Mouse (Mus musculus) thymus, postnatal 4 days (tissue): Measurements from ENCODE around the gene Bmp8a.
"Not testable (repeated sequence)": the region's sequence is repeated elsewhere in the genome, so short reads cannot be mapped to it uniquely, and the experiment has no call there.

Source experiments
- DNase-seq: peaks from one replicate; pipeline ENCODE4 v3.0.0; 2021

The Bmp8a gene

GRCm38 (mm10) chr4:123328946-123329345, 14.1 kb downstream of the Bmp8a start:
- DNase-seq = no peak

DNA sequence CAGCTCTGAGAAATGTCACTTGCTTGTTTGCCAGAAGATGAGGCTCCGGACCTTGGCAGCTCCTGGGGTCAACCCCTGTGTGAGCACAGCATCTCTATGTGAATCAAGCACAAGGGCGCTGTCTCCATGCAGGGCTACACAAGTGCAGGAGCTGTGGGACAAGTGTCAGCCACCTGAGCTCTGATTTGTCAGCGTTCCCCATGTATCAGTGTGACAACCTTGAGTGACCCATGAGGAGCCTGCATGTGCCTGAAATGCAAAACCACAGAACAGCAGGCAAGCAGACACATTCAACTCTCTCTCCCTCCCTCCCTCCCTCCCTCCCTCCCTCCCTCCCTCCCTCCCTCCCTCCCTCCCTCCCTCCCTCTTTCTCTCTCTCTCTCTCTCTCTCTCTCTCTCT, 15.4 kb downstream of the Bmp8a start:
- no peak for DNase-seq

DNA sequence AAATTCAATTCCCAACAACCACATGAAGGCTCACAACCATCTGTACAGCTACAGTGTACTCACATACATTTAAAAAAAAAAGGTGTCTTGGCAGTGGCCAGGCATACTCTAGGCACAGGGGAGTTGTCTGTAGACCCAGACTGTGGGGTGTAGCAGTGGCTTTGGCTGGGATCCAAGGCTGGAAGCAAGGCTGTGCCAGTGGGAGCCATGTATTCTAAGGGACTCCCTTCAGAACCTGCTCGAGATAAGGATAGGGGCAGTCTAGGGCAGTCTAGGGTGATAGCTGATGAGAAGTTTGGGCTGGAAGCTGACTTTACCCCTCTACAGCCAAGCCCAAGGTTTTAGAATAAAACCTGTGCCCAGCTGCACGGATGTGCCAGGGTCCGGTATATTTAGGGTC, 17.0 kb downstream of the Bmp8a start:
- no peak for DNase-seq

DNA sequence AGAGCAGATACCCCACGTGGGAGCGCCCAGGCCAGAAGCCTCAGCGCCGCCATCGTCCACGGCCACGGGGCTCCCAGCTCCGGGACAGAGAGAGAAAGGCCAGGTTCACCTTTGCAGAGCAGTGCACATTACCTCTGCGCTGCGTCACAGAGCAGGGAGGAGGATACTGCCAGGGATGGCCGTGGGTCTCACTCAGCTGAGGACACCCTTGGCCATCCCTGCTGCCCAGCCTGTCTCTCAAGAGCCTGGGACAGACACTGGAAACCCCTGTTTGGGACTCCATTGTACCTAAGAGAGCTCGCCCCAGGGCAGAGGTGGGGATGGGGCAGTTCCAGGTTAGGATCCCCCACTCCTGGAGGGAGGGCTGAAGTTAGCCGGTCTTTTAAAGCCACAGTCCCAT, 19.5 kb downstream of the Bmp8a start, which contains the start of gene Oxct2a:
TSS of gene Oxct2a (minus strand) at position 101 of the 400 bp plus-strand sequence.
- no peak for DNase-seq

DNA sequence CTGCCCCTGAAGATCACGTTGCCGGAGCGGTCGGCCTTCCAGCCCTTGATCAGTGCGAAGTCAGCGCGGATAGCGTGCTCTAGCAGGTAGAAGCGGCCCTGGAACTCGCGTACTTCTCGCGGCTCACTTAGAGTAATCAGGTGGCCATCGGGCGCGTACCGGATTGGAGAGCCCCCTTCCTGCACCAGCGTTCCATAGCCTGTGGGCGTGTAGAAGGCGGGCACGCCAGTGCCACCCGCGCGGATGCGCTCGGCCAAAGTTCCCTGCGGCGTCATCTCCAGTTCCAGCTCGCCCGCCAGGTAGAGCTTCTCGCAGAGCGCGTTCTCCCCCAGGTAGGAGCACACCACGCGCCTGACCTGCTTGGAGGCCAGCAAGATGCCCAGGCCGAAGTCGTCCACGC, 20.1 kb downstream of the Bmp8a start:
- DNase-seq = not testable (repeated sequence)

DNA sequence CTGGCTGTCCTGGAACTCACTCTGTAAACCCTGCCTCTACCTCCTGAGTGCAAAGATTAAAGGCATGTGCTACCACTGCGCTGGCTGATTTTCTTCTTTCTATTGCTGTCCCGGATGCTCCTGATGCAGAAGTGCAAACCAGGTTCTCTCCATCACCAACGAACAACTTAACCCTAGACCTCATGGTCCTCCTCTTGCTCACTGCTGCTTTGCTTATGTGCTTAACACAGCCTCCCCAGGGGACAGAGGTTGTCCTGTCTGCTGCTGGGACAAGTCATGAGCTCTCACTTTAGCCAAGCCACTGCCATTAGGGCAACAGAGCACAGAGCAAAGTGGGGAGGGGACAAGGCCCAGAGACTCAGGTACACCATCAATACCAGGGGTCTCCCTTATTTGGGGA, 28.6 kb downstream of the Bmp8a start:
- no peak for DNase-seq

- no peak for DNase-seq
These were observed 30.0 kb downstream of the Bmp8a start for GRCm38 (mm10) chr4:123313010-123313409.

- DNase-seq = no peak
These were observed 31.2 kb downstream of the Bmp8a start for GRCm38 (mm10) chr4:123311845-123312244.

- DNase-seq = no peak
These were observed 34.8 kb downstream of the Bmp8a start for GRCm38 (mm10) chr4:123308292-123308691.

DNA sequence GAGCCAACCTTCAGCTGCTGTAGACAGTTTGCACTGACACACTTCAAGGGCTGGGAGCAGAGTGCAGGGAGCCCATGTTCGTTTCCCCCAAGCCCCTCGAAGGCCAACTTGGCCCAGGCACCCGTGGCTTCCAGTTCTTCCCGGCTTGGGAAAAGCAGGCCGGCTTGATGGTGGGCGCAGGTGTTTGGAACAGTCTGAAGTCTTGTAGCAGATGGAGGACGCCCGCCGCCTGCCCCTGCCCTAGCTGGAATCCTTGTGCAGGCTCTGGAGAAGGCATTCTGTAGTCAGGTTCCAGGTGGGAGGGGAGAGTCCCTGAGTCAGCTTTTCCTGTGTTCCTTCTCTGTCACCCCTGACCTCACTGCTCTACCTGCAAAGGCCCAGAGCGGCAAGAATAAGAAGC, 36.1 kb downstream of the Bmp8a start:
- DNase-seq = no peak

DNA sequence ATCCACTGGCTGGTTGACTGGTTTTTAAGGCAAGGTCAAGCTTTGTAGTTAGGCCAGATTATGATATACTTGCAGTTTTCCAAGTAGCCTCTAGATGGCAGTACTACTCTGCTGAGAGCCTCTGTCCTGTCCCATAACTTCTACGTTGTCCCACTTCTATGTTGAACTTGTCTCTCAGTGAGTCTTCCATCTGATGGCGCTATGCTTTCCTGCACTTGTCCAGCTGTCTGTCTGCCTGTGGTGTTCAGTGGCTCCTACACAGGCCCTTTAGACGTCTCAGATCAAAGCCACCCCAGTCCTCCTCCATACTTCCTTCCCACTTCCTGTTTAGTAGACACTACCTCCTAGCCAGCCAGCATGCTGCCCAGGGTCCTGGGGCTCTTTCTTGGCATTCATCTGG, 37.3 kb downstream of the Bmp8a start:
- peak; percentile 42 for DNase-seq

DNA sequence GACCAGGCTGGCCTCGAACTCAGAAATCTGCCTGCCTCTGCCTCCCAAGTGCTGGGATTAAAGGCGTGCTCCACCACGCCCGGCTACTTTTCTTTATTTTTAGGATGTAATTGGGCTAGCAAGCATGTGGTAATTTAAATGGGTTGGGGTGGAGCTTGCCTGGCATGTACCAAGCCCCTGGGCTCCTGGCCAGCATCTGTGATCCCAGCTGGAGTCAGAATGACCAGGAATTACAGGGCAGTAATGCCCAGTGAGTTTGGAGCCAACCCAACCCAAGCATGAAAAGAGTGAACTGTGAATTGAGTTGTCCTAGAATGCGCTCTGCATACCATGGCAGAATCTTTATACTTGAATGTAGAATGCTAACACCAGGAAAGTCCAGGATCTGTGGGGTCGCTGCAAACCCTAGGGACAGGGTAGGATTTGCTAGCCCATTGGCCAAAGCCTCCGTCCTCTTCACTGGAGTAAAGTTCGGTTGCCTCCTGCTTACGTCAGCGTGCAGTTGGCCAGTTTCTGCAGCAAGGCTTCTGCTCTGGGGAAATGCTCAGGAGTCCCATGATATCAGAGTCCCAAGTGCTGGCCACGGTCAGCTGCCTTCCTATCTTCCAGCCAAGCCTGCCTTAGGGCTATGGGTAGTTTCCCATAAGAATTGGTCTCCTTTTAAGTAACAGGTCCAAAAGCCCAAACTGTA, 43.9 kb downstream of the Bmp8a start:
- DNase-seq = no peak

DNA sequence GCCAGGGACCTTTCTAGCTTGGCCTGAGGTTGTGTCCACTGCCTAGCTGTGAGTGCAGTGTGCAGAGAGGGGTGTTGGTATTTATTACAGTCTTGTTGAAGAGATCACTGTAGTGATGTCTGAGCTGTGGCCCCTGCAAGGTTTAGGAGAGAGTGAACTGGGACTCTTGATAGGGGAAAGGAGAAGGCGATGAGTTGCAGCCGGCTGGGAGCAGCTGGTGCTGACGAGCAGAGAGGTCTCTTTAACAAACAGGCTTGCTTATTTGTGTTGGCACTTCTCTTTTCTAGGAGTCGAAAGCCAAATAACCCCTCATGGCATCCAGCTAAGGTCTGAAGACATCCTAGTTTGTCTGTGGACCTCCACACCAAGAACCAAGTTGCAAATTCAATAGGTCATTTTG, 44.8 kb downstream of the Bmp8a start:
- no peak for DNase-seq

GRCm38 (mm10) chr4:123297195-123297960, 45.7 kb downstream of the Bmp8a start:
- no peak for DNase-seq

- DNase-seq = no peak
These were observed 46.9 kb downstream of the Bmp8a start for GRCm38 (mm10) chr4:123296148-123296534.

DNA sequence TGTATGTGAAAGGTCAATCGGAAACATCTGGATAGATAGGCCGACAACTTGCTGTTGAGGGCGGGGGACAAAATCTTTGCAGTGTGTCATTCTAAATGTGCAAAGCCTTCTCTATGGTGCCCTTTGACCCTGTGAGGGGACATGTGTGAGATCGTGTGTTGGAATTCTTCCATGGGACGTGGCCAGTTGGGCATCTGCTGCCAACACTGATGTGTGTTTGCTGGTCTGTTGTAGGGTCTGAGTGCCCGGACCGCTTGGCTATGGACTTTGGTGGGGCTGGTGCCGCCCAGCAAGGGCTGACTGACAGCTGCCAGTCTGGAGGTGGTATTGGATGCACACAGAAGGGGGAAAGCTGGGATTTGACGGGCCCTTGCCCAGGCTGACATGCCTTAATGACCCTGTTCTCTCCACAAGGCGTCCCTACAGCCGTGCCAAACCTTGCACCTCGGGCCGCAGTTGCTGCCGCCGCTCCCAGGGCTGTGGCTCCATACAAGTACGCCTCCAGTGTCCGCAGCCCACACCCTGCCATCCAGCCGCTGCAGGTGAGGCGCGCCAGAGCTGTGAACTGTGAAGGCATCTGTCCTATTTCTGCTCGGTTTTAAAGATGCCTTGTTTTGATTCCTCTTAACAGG, 47.4 kb downstream of the Bmp8a start:
- DNase-seq = no peak

- not testable (repeated sequence) for DNase-seq
These were observed 48.0 kb downstream of the Bmp8a start for GRCm38 (mm10) chr4:123295026-123295425.

DNA sequence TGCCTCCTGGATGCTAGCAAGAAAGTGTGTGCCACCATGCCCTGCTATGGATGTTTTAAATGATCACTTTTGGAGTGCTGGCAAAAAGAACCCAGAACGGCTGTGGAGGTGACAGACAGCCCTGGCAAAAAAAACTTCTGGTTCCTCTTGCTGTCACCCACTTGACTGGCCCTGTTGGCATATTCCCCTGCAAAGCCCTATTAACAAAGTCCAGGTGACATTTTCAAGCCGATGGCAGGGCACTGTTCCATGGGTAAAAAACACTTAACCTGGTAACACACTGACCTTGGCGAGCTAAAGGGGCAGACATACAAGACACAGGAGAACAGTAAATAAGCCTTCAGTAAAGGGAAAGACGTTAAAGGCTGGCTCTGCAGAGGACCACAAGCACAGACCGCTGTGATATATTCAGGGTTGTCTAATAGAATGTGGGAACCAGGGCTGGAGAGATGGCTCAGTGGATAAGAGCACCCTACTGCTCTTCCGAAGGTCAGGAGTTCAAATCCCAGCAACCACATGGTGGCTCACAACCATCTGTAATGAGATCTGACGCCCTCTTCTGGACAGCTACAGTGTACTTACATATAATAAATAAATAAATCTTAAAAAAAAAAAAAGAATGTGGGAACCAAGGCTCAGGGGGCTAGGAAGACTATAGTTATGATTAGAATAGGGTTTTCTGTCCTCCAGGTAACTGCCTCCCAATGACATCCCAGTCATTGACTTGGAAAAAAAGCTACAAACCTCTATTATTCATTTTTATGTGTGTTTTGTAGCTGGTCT, 49.2 kb downstream of the Bmp8a start:
- no peak for DNase-seq

- no peak for DNase-seq
These were observed 50.1 kb downstream of the Bmp8a start for GRCm38 (mm10) chr4:123292989-123293388.

- DNase-seq = no peak
These were observed 50.7 kb downstream of the Bmp8a start for GRCm38 (mm10) chr4:123292390-123292789.

DNA sequence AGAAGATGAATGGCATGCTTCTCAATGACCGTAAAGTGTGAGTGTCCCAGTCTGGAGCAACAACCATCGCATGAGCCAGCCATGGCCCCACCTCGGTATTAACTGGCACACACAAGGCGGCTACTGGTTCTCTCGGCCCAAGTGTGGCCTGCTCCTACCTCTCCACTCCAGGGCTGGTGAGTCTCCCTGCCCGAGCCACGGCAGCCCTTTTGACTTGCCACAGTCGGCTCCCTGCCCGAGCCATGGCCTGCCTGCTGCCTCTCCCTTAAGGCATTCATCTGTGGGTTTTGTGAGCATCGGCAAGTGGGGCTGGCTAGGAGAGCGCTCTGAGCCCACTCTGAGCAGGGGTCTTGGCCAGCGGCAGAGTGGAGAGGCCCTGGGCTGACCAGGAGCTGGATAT, 54.0 kb downstream of the Bmp8a start:
- no peak for DNase-seq

- no peak for DNase-seq
These were observed 56.3 kb downstream of the Bmp8a start for GRCm38 (mm10) chr4:123286790-123287189.
